Mouse (Mus musculus) erythroblast, embryonic 14.5 days (primary cell): ENCODE data around the gene Eddm3b. TPM values are rescaled to one million over a fixed set of nuclear protein-coding genes. Genes with fewer than 3 reads are reported as not detected.

Experiments used
- H3K27me3 ChIP-seq: 2 replicates; pipeline ENCODE4 v1.6.1; 2012; ENCODE audit warnings: inconsistent platforms; ENCODE audit not compliant: control insufficient read depth
- H3K36me3 ChIP-seq: 2 replicates; pipeline ENCODE4 v1.6.1; 2012; ENCODE audit warnings: mild to moderate bottlenecking, inconsistent platforms; ENCODE audit not compliant: control insufficient read depth
- H3K4me1 ChIP-seq: 2 replicates; pipeline ENCODE4 v1.6.1; 2012; ENCODE audit warnings: inconsistent platforms; ENCODE audit not compliant: control insufficient read depth
- H3K4me3 ChIP-seq: replicated peaks from 2 replicates; pipeline ENCODE3; 2012; ENCODE audit warnings: moderate library complexity, mild to moderate bottlenecking, inconsistent platforms
- H3K9me3 ChIP-seq: 2 replicates; pipeline ENCODE4 v1.6.1; 2012; ENCODE audit warnings: low read length, inconsistent platforms, mixed read lengths; ENCODE audit not compliant: control insufficient read depth
- GATA1 ChIP-seq: IDR thresholded peaks from 2 replicates; pipeline ENCODE4 v1.6.1; 2012; ENCODE audit warnings: low read length, inconsistent platforms, mixed read lengths
- TAL1 ChIP-seq: IDR thresholded peaks from 3 replicates; pipeline ENCODE4 v1.6.1; 2012; ENCODE audit warnings: low read length, inconsistent platforms, mixed read lengths
- polyA plus RNA-seq: library from polyadenylated mRNA; stranded (reverse); fragments of >175 nt; gene quantifications from 2 replicates; pipeline ENCODE4 v1.2.3, GENCODE M21; 2012

Eddm3b gene
- polyA plus RNA-seq, 1 experiment = not detected

- Histone ChIP-seq H3K36me3 (no peaks in the 10 kb centered on the region), H3K4me3 (no peak overlapping the region), H3K9me3 (no peaks in the 10 kb centered on the region), H3K27me3 (peaks cover 23% of the 10 kb centered on the region), H3K4me1 (peaks cover 11% of the 10 kb centered on the region)
- TF ChIP-seq GATA1 (no peak), TAL1 (no peak)
Observed at GRCm38 (mm10) chr14:51165435-51165834, 51.2 kb downstream of the Eddm3b start.

GRCm38 (mm10) chr14:51166068-51166467 lies 51.8 kb downstream of the Eddm3b start:
- H3K9me3 ChIP-seq = no peaks in the 10 kb centered on the region
- no peaks in the 10 kb centered on the region for H3K36me3 ChIP-seq
- H3K4me1 ChIP-seq = peaks cover 11% of the 10 kb centered on the region
- H3K4me3 ChIP-seq = no peak overlapping the region
- no peak for TF ChIP-seq GATA1
- TF ChIP-seq TAL1 = no peak
- peaks cover 23% of the 10 kb centered on the region for H3K27me3 ChIP-seq

Other genes with a start within 250 kb of the Eddm3b start
- 0.05 TPM in 1 of 2 replicates, not detected in the other for gene Tep1, start 243.9 kb upstream of the Eddm3b start, polyA plus RNA-seq
- not detected in 2 replicates for gene Klhl33, start 216.9 kb upstream of the Eddm3b start, polyA plus RNA-seq
- 1.4 and 1.5 TPM in 2 replicates for gene Osgep, start 189.5 kb upstream of the Eddm3b start, polyA plus RNA-seq
- gene Apex1, start 189.5 kb upstream of the Eddm3b start, polyA plus RNA-seq = 3.3 and 3.7 TPM in 2 replicates
- 6.3 and 8.9 TPM in 2 replicates for gene Pip4p1, start 183.6 kb upstream of the Eddm3b start, polyA plus RNA-seq
- 0.20 and 0.22 TPM in 2 replicates for gene Pnp, start 183.3 kb upstream of the Eddm3b start, polyA plus RNA-seq
- not detected in 2 replicates for gene Gm49342, start 169.9 kb upstream of the Eddm3b start, polyA plus RNA-seq
- gene Pnp2, start 158.4 kb upstream of the Eddm3b start, polyA plus RNA-seq = not detected in 2 replicates
- gene Rnase10, start 106.7 kb upstream of the Eddm3b start, polyA plus RNA-seq = not detected in 2 replicates
- gene Rnase9, start 72.6 kb upstream of the Eddm3b start, polyA plus RNA-seq = not detected in 2 replicates
- not detected in 2 replicates for gene Rnase11, start 64.3 kb upstream of the Eddm3b start, polyA plus RNA-seq
- gene Rnase12, start 56.8 kb upstream of the Eddm3b start, polyA plus RNA-seq = not detected in 2 replicates
- gene Olfr750, start 40.0 kb upstream of the Eddm3b start, polyA plus RNA-seq = not detected in 2 replicates
- 0.03 TPM in 1 of 2 replicates, not detected in the other for gene Rnase4, start 23.3 kb upstream of the Eddm3b start, polyA plus RNA-seq
- not detected in 2 replicates for gene Ang, start 23.3 kb upstream of the Eddm3b start, polyA plus RNA-seq
- 0.09 and 0.10 TPM in 2 replicates for gene Rnase6, start 9.5 kb downstream of the Eddm3b start, polyA plus RNA-seq
- not detected in 2 replicates for gene Rnase1, start 32.4 kb downstream of the Eddm3b start, polyA plus RNA-seq
- gene Rnase2b, start 47.8 kb downstream of the Eddm3b start, polyA plus RNA-seq = not detected in 2 replicates
- gene Ang2, start 84.7 kb downstream of the Eddm3b start, polyA plus RNA-seq = not detected in 2 replicates
- gene Ear14, start 89.0 kb downstream of the Eddm3b start, polyA plus RNA-seq = not detected in 2 replicates
- gene Rnase2a, start 141.7 kb downstream of the Eddm3b start, polyA plus RNA-seq = not detected in 2 replicates
- gene Gm7247, start 247.3 kb downstream of the Eddm3b start, polyA plus RNA-seq = not detected in 2 replicates